Comparison of ENCODE assay signal across 13 mouse cellular contexts in the genomic region with DNA sequence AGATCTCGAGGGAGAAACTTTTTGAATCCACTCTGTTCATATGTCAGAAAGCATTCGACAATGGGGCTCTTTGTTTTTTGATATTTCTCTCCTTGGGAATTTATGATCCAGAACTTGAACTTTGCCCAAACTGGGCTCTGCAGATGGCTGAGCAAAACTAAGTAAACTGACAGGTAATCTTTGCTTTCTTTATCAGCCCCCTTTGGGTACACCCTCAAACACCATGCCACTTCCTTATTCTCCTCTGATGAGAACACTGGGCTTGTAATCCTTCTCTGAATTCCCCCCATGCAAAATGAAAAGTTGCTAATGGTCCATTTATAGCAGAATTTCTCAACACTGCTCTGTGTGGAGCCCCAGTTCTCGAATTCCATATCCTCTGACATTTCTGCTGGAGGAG. TPM values are rescaled to one million over a fixed set of nuclear protein-coding genes. Genes with fewer than 3 reads are reported as not detected.
DNase-seq lines count a peak whose midpoint lies in the region; ATAC-seq and TF ChIP-seq lines count a peak whose summit lies in the region.
"Not testable (repeated sequence)": the region's sequence is repeated elsewhere in the genome, so short reads cannot be mapped to it uniquely, and the experiment has no call there.
"Had no signal": no experiment of that assay in that cellular context is flagged by ENCODE, and none has a peak within 500 bp of the region (broad histone marks: within the 10 kb centered on the region; RNA-seq: fewer than 3 reads in every experiment).

No protein-coding gene starts in this region.

- DNase-seq in intestine, embryonic 14.5 days (ENCODE audit: low spot score); stomach, postnatal 0 days (ENCODE audit: low spot score): not testable (repeated sequence)

- not testable (repeated sequence) for H3K36me3 ChIP-seq in intestine, embryonic 14.5 days (ENCODE audit: control insufficient read depth, insufficient read depth, low read length); intestine, embryonic 15.5 days; intestine, embryonic 16.5 days (ENCODE audit: control insufficient read depth, insufficient read depth, low read length); intestine, postnatal 0 days (ENCODE audit: control insufficient read depth, insufficient read depth); stomach, embryonic 16.5 days (ENCODE audit: control insufficient read depth, insufficient read depth, low read length); stomach, postnatal 0 days (ENCODE audit: control insufficient read depth, insufficient read depth, low read length)

- not testable (repeated sequence) for TF ChIP-seq EP300 in stomach, postnatal 0 days (optimal IDR thresholded peaks at IDR 0.05)

- not testable (repeated sequence) for TF ChIP-seq CTCF in intestine, postnatal 0 days (IDR thresholded peaks at IDR 0.05; ENCODE audit: low read depth); stomach, postnatal 0 days (IDR thresholded peaks at IDR 0.05; ENCODE audit: low read depth)

- not testable (repeated sequence) for H3K9me3 ChIP-seq in intestine, embryonic 14.5 days (ENCODE audit: control insufficient read depth, low read length); intestine, embryonic 15.5 days; intestine, embryonic 16.5 days (ENCODE audit: control insufficient read depth, low read length); intestine, postnatal 0 days (ENCODE audit: control insufficient read depth); stomach, embryonic 16.5 days (replicated peaks; ENCODE audit: control insufficient read depth, low read length); stomach, postnatal 0 days (ENCODE audit: control insufficient read depth, low read length)

- no CpG with 5 or more reads among the region's 3 CpGs for WGBS in intestine, embryonic 14.5 days
- 33% methylated on average over 1 of the region's 3 CpGs for WGBS in intestine, embryonic 15.5 days
- no CpG with 5 or more reads among the region's 3 CpGs for WGBS in intestine, embryonic 16.5 days
- no CpG with 5 or more reads among the region's 3 CpGs for whole genome bisulfite sequencing in intestine, postnatal 0 days
- WGBS in stomach, embryonic 16.5 days = no CpG with 5 or more reads among the region's 3 CpGs
- no CpG with 5 or more reads among the region's 3 CpGs for WGBS in stomach, postnatal 0 days

- not testable (repeated sequence) for H3K27me3 ChIP-seq in intestine, embryonic 14.5 days (replicated peaks; ENCODE audit: control insufficient read depth, insufficient read depth, low read length); intestine, embryonic 15.5 days (replicated peaks); intestine, embryonic 16.5 days (replicated peaks; ENCODE audit: control insufficient read depth, insufficient read depth, low read length); intestine, postnatal 0 days (replicated peaks; ENCODE audit: control insufficient read depth, insufficient read depth, low read length); stomach, embryonic 16.5 days (ENCODE audit: control insufficient read depth, insufficient read depth, low read length); stomach, postnatal 0 days (ENCODE audit: control insufficient read depth, insufficient read depth, low read length)

- peak; percentile 89 for ATAC-seq in intestine, embryonic 14.5 days (replicated peaks; ENCODE audit: low FRiP score, low TSS enrichment, low read depth)
- peak; percentile 96 for ATAC-seq in intestine, embryonic 15.5 days
- peak; percentile 98 for ATAC-seq in intestine, embryonic 16.5 days
- ATAC-seq in intestine, postnatal 0 days = peak; percentile 96
- ATAC-seq in stomach, embryonic 16.5 days (ENCODE audit: insufficient read depth, low FRiP score) = peak; percentile 71; the same call in 1 of the 2 replicates
- ATAC-seq in stomach, postnatal 0 days (ENCODE audit: low FRiP score, low TSS enrichment) = peak; percentile 74

- not testable (repeated sequence) for H3K4me2 ChIP-seq in intestine, embryonic 14.5 days (ENCODE audit: low read length); intestine, embryonic 15.5 days (replicated peaks); intestine, embryonic 16.5 days (ENCODE audit: low read depth, low read length); intestine, postnatal 0 days (replicated peaks; ENCODE audit: low read depth); stomach, embryonic 16.5 days (ENCODE audit: low read depth, low read length); stomach, postnatal 0 days (replicated peaks; ENCODE audit: low read depth)

- not testable (repeated sequence) for H3K4me3 ChIP-seq in intestine, embryonic 14.5 days (ENCODE audit: low read depth, low read length); intestine, embryonic 15.5 days (replicated peaks); intestine, embryonic 16.5 days (ENCODE audit: low read length); intestine, postnatal 0 days (ENCODE audit: low read depth, low read length); stomach, embryonic 16.5 days (replicated peaks; ENCODE audit: low read length); stomach, postnatal 0 days (ENCODE audit: low read depth, low read length)

- not testable (repeated sequence) for H3K4me1 ChIP-seq in intestine, embryonic 14.5 days (replicated peaks; ENCODE audit: control insufficient read depth, insufficient read depth, low read length); intestine, embryonic 15.5 days (replicated peaks); intestine, embryonic 16.5 days (ENCODE audit: control insufficient read depth, insufficient read depth, low read length); intestine, postnatal 0 days (replicated peaks; ENCODE audit: control insufficient read depth, insufficient read depth, low read length); stomach, embryonic 16.5 days (ENCODE audit: control insufficient read depth, insufficient read depth, low read length); stomach, postnatal 0 days (replicated peaks; ENCODE audit: control insufficient read depth, insufficient read depth)

- H3K9ac ChIP-seq in intestine, embryonic 14.5 days (ENCODE audit: low read length); intestine, embryonic 15.5 days; intestine, embryonic 16.5 days (ENCODE audit: low read depth, low read length); intestine, postnatal 0 days (ENCODE audit: low read depth, low read length); stomach, embryonic 16.5 days (ENCODE audit: low read length); stomach, postnatal 0 days (ENCODE audit: low read length): not testable (repeated sequence)

- not testable (repeated sequence) for H3K27ac ChIP-seq in intestine, embryonic 14.5 days (ENCODE audit: low read depth); intestine, embryonic 15.5 days; intestine, embryonic 16.5 days (ENCODE audit: low read length); intestine, postnatal 0 days (ENCODE audit: low read depth, low read length); stomach, embryonic 16.5 days (ENCODE audit: low read length); stomach, postnatal 0 days (replicated peaks)

RNA-seq across cellular contexts. Expression of a gene that starts 5.0 kb away (rescaled TPM):
- polyA plus RNA-seq in intestine, embryonic 14.5 days (2014; fragmentation: Nextera tagmentation; extraction: Ambion mirVana) = not detected in 2 replicates
- 0.20 and 0.37 TPM in 2 replicates for polyA plus RNA-seq in intestine, embryonic 15.5 days (2015; fragmentation: Nextera tagmentation; extraction: Ambion mirVana)
- 0.12 and 0.16 TPM in 2 replicates for polyA plus RNA-seq in intestine, embryonic 16.5 days (2015; fragmentation: Nextera tagmentation; extraction: Ambion mirVana)
- polyA plus RNA-seq in intestine, postnatal 0 days (2015; fragmentation: Nextera tagmentation; extraction: Ambion mirVana) = 0.12 and 0.17 TPM in 2 replicates
- 0.10 TPM in 1 of 2 replicates, not detected in the other for polyA plus RNA-seq in stomach, embryonic 16.5 days (2015; fragmentation: Nextera tagmentation; extraction: Ambion mirVana)
- 0.17 TPM in 1 of 2 replicates, not detected in the other for polyA plus RNA-seq in stomach, postnatal 0 days (2015; fragmentation: Nextera tagmentation; extraction: Ambion mirVana)
- polyA plus RNA-seq: activated CD4-positive, CD25-positive, alpha-beta regulatory T cell, adult 4 months; adrenal gland, adult 2 months; brain, embryonic 14.5 days; C2C12; CD4-positive, CD25-positive, alpha-beta regulatory T cell, adult 4 months; G1E; Patski had no signal

RNA-seq across cellular contexts. Expression of a gene that starts 22.7 kb away (rescaled TPM):
- polyA plus RNA-seq in intestine, embryonic 14.5 days (2014; fragmentation: Nextera tagmentation; extraction: Ambion mirVana) = not detected in 2 replicates
- not detected in 2 replicates for polyA plus RNA-seq in intestine, embryonic 15.5 days (2015; fragmentation: Nextera tagmentation; extraction: Ambion mirVana)
- not detected in 2 replicates for polyA plus RNA-seq in intestine, embryonic 16.5 days (2015; fragmentation: Nextera tagmentation; extraction: Ambion mirVana)
- not detected in 2 replicates for polyA plus RNA-seq in intestine, postnatal 0 days (2015; fragmentation: Nextera tagmentation; extraction: Ambion mirVana)
- not detected in 2 replicates for polyA plus RNA-seq in stomach, embryonic 16.5 days (2015; fragmentation: Nextera tagmentation; extraction: Ambion mirVana)
- not detected in 2 replicates for polyA plus RNA-seq in stomach, postnatal 0 days (2015; fragmentation: Nextera tagmentation; extraction: Ambion mirVana)
- polyA plus RNA-seq: activated CD4-positive, CD25-positive, alpha-beta regulatory T cell, adult 4 months; adrenal gland, adult 2 months; brain, embryonic 14.5 days; C2C12; CD4-positive, CD25-positive, alpha-beta regulatory T cell, adult 4 months; G1E; Patski had no signal
